Mouse (Mus musculus): ENCODE data around the gene Olfr576. TPM values are rescaled to one million over a fixed set of nuclear protein-coding genes. Genes with fewer than 3 reads are reported as not detected.

Gene Olfr576
- polyA plus RNA-seq, 1 experiment from 2014 or later = not detected

GRCm38 (mm10) chr7:102948167-102948566, 14.3 kb upstream of the Olfr576 start, which contains the start of gene Olfr574:
TSS of gene Olfr574 (plus strand) at chr7:102948467.
- no peak for ATAC-seq

DNA sequence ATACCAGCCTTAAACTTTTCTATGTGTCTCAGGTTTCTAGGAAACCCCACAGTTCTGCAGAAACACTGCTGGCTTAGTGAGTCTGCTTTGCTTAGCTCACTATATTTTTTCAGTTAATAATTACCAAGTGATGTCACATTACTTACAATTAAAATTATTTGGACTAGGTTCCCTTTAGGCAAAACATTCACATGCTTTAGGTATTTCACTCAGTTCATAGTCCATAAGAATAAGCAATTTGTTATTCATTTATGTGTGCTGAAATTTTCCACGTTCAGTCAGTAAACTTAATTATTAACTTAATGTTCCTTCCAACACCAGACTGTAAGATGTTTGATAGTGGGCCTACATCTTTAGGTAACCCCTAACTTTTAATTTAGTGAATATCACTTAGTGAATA, 11.7 kb upstream of the Olfr576 start:
- ATAC-seq = no peak
- 62% methylated on average over 1 of the region's 1 CpGs for WGBS
- Histone ChIP-seq H3K9me3 (ENCODE audit: control insufficient read depth, low read length) (no peaks in the 10 kb centered on the region), H3K36me3 (ENCODE audit: control insufficient read depth, insufficient read depth, low read length) (no peaks in the 10 kb centered on the region), H3K27me3 (replicated peaks; ENCODE audit: control insufficient read depth, insufficient read depth, low read length) (no peaks in the 10 kb centered on the region), H3K27ac (ENCODE audit: low read depth, low read length) (no peak overlapping the region), H3K4me1 (ENCODE audit: control insufficient read depth, insufficient read depth, low read depth, low read length) (no peaks in the 10 kb centered on the region), H3K9ac (ENCODE audit: low read depth, low read length) (no peak overlapping the region), H3K4me3 (ENCODE audit: low read length) (no peak overlapping the region), H3K4me2 (ENCODE audit: low read length) (no peak overlapping the region)

More at GRCm38 (mm10) chr7:102948167-102948566, 14.3 kb upstream of the Olfr576 start, which contains the start of gene Olfr574:
- WGBS = 91% methylated on average over 1 of the region's 1 CpGs
- H3K27me3 ChIP-seq (replicated peaks; ENCODE audit: control insufficient read depth, insufficient read depth, low read length) = no peaks in the 10 kb centered on the region
- no peaks in the 10 kb centered on the region for H3K9me3 ChIP-seq (ENCODE audit: control insufficient read depth, low read length)
- H3K9ac ChIP-seq (ENCODE audit: low read depth, low read length) = no peak within 1 kb of the TSS
- H3K4me1 ChIP-seq (ENCODE audit: control insufficient read depth, insufficient read depth, low read depth, low read length) = no peaks in the 10 kb centered on the region
- no peak within 1 kb of the TSS for H3K4me3 ChIP-seq (ENCODE audit: low read length)
- no peaks in the 10 kb centered on the region for H3K36me3 ChIP-seq (ENCODE audit: control insufficient read depth, insufficient read depth, low read length)
- H3K4me2 ChIP-seq (ENCODE audit: low read length) = no peak within 1 kb of the TSS
- H3K27ac ChIP-seq (ENCODE audit: low read depth, low read length) = no peak within 1 kb of the TSS

DNA sequence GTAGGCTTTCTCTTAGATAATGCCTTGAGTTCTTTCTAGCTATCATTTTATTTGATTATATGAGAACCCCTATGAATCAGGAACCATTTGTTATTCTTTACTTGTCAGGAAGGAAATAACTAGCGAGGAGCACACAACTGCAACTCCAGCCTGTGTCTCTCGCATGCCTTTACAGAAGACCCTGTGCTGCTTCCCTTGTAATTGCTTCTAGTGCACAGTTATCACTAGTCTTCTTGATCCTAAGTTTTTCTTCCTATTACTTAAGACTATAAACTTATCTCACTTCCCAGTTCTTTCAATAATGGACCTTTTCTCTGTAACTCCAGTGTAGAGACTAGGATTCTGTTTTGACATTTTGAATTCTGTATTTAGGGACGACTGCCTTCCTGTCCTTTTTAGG, 4.3 kb upstream of the Olfr576 start:
- Histone ChIP-seq H3K36me3 (ENCODE audit: control insufficient read depth, insufficient read depth, low read length) (no peaks in the 10 kb centered on the region), H3K27ac (ENCODE audit: low read depth, low read length) (no peak overlapping the region), H3K9me3 (ENCODE audit: control insufficient read depth, low read length) (no peaks in the 10 kb centered on the region), H3K27me3 (replicated peaks; ENCODE audit: control insufficient read depth, insufficient read depth, low read length) (no peaks in the 10 kb centered on the region), H3K4me3 (ENCODE audit: low read length) (no peak overlapping the region), H3K4me1 (ENCODE audit: control insufficient read depth, insufficient read depth, low read depth, low read length) (no peaks in the 10 kb centered on the region), H3K4me2 (ENCODE audit: low read length) (no peak overlapping the region), H3K9ac (ENCODE audit: low read depth, low read length) (no peak overlapping the region)
- ATAC-seq = no peak
- 87% methylated on average over 3 of the region's 3 CpGs for WGBS

DNA sequence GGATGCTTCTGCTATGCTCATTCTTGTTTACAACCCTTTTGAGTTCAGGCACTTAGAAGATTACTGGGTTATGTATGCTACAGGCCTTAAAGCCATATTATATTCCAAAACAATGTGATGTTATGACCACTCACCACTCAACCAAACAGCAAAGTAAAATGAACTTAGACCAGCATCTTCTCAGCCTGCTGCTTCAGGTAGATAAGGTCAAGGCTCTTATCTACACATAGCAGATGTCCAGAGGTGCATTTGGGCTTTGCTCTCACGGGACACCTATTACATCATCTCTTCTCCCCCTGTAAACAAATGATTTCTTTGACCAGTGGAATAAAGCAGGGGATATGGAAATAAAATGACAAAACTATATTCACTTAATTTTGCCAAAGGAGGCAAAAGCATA, 3.9 kb upstream of the Olfr576 start, which contains the start of gene Olfr575:
Olfr575 (minus strand) TSS at position 183 of the 400 bp plus-strand sequence.
- WGBS = 66% methylated on average over 1 of the region's 1 CpGs
- Histone ChIP-seq H3K4me2 (ENCODE audit: low read length) (no peak within 1 kb of the TSS), H3K9ac (ENCODE audit: low read depth, low read length) (no peak within 1 kb of the TSS), H3K27me3 (replicated peaks; ENCODE audit: control insufficient read depth, insufficient read depth, low read length) (no peaks in the 10 kb centered on the region), H3K4me1 (ENCODE audit: control insufficient read depth, insufficient read depth, low read depth, low read length) (no peaks in the 10 kb centered on the region), H3K36me3 (ENCODE audit: control insufficient read depth, insufficient read depth, low read length) (no peaks in the 10 kb centered on the region), H3K9me3 (ENCODE audit: control insufficient read depth, low read length) (no peaks in the 10 kb centered on the region), H3K4me3 (ENCODE audit: low read length) (no peak within 1 kb of the TSS), H3K27ac (ENCODE audit: low read depth, low read length) (no peak within 1 kb of the TSS)
- ATAC-seq = no peak

DNA sequence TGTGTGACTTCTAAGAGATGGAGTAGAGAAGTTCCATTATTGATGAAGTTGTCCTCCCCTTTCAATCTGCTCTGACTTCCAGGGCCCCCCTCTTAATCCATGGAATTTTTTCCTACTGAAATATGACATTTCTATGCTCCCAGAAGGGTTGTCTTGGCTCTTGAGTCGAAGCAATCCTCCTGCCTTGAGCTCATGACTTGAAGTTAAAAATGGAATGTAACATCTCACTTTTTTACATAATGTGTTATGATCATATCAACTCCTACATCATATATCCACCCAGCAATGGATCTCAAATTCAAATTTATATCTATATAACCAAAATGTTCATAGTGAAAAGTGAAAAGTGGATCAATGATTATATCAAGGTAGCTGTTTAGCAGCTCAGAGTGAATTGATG, 11.9 kb downstream of the Olfr576 start:
- WGBS = 50% methylated on average over 1 of the region's 1 CpGs

GRCm38 (mm10) chr7:102975843-102976242, 13.4 kb downstream of the Olfr576 start, which contains the start of gene Olfr577:
TSS of gene Olfr577 (minus strand) at chr7:102975943.
- Histone ChIP-seq H3K9ac (ENCODE audit: low read depth, low read length) (no peak within 1 kb of the TSS), H3K4me1 (ENCODE audit: control insufficient read depth, insufficient read depth, low read depth, low read length) (no peaks in the 10 kb centered on the region), H3K4me3 (ENCODE audit: low read length) (no peak within 1 kb of the TSS), H3K27ac (ENCODE audit: low read depth, low read length) (no peak within 1 kb of the TSS), H3K4me2 (ENCODE audit: low read length) (no peak within 1 kb of the TSS), H3K27me3 (replicated peaks; ENCODE audit: control insufficient read depth, insufficient read depth, low read length) (no peaks in the 10 kb centered on the region), H3K9me3 (ENCODE audit: control insufficient read depth, low read length) (no peaks in the 10 kb centered on the region), H3K36me3 (ENCODE audit: control insufficient read depth, insufficient read depth, low read length) (no peaks in the 10 kb centered on the region)
- 87% methylated on average over 2 of the region's 2 CpGs for WGBS
- ATAC-seq = no peak

More for the DNA sequence above, 11.9 kb downstream of the Olfr576 start:
- no peak overlapping the region for H3K4me2 ChIP-seq (ENCODE audit: low read length)
- no peak overlapping the region for H3K4me3 ChIP-seq (ENCODE audit: low read length)
- ATAC-seq = no peak
- H3K4me1 ChIP-seq (ENCODE audit: control insufficient read depth, insufficient read depth, low read depth, low read length) = no peaks in the 10 kb centered on the region
- no peaks in the 10 kb centered on the region for H3K9me3 ChIP-seq (ENCODE audit: control insufficient read depth, low read length)
- H3K36me3 ChIP-seq (ENCODE audit: control insufficient read depth, insufficient read depth, low read length) = no peaks in the 10 kb centered on the region
- H3K9ac ChIP-seq (ENCODE audit: low read depth, low read length) = no peak overlapping the region
- H3K27me3 ChIP-seq (replicated peaks; ENCODE audit: control insufficient read depth, insufficient read depth, low read length) = no peaks in the 10 kb centered on the region
- H3K27ac ChIP-seq (ENCODE audit: low read depth, low read length) = no peak overlapping the region

DNA sequence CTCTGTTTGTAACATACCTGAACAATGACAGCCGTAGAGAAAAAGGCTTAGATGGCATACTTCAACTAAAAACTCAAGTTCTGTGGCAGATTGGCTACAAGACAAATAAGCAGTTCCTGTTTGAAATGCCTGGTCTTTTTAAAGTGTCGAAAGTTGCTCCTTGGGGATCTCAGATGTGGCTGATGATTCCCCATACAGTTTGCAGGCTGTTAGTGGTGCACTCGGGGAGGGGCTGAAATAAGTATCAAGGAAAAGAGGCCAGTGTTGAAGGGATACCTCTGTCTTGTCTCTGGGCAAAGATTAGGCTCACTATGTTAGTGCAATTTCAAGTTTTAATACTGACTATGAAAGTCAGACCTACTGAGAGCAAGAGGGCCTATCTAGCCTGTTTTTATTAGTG, 26.8 kb downstream of the Olfr576 start, which contains the start of gene Olfr578:
Olfr578 (minus strand) TSS at position 101 of the 400 bp plus-strand sequence.
- no peak for ATAC-seq
- Histone ChIP-seq H3K4me2 (ENCODE audit: low read length) (no peak within 1 kb of the TSS), H3K9me3 (ENCODE audit: control insufficient read depth, low read length) (no peaks in the 10 kb centered on the region), H3K36me3 (ENCODE audit: control insufficient read depth, insufficient read depth, low read length) (no peaks in the 10 kb centered on the region), H3K4me1 (ENCODE audit: control insufficient read depth, insufficient read depth, low read depth, low read length) (no peaks in the 10 kb centered on the region), H3K27me3 (replicated peaks; ENCODE audit: control insufficient read depth, insufficient read depth, low read length) (no peaks in the 10 kb centered on the region), H3K4me3 (ENCODE audit: low read length) (no peak within 1 kb of the TSS), H3K9ac (ENCODE audit: low read depth, low read length) (no peak within 1 kb of the TSS), H3K27ac (ENCODE audit: low read depth, low read length) (no peak within 1 kb of the TSS)
- 81% methylated on average over 3 of the region's 3 CpGs for WGBS

Other genes starting within 250 kb of the Olfr576 start
- gene Olfr33, start 243.6 kb upstream of the Olfr576 start, polyA plus RNA-seq (2015; fragmentation: Nextera tagmentation; extraction: Ambion mirVana) = not detected in 2 replicates
- not detected in 2 replicates for gene Olfr559, start 235.2 kb upstream of the Olfr576 start, polyA plus RNA-seq (2015; fragmentation: Nextera tagmentation; extraction: Ambion mirVana)
- not detected in 2 replicates for gene Olfr560, start 203.3 kb upstream of the Olfr576 start, polyA plus RNA-seq (2015; fragmentation: Nextera tagmentation; extraction: Ambion mirVana)
- gene Olfr78, start 203.2 kb upstream of the Olfr576 start, polyA plus RNA-seq (2015; fragmentation: Nextera tagmentation; extraction: Ambion mirVana) = 0.10 and 0.11 TPM in 2 replicates
- gene Olfr561, start 191.4 kb upstream of the Olfr576 start, polyA plus RNA-seq (2015; fragmentation: Nextera tagmentation; extraction: Ambion mirVana) = not detected in 2 replicates
- not detected in 2 replicates for gene Olfr564, start 159.2 kb upstream of the Olfr576 start, polyA plus RNA-seq (2015; fragmentation: Nextera tagmentation; extraction: Ambion mirVana)
- gene Olfr566, start 103.9 kb upstream of the Olfr576 start, polyA plus RNA-seq (2015; fragmentation: Nextera tagmentation; extraction: Ambion mirVana) = not detected in 2 replicates
- gene Olfr568, start 85.5 kb upstream of the Olfr576 start, polyA plus RNA-seq (2015; fragmentation: Nextera tagmentation; extraction: Ambion mirVana) = not detected in 2 replicates
- gene Olfr569, start 71.8 kb upstream of the Olfr576 start, polyA plus RNA-seq (2015; fragmentation: Nextera tagmentation; extraction: Ambion mirVana) = not detected in 2 replicates
- 0.15 and 0.40 TPM in 2 replicates for gene Olfr570, start 68.1 kb upstream of the Olfr576 start, polyA plus RNA-seq (2015; fragmentation: Nextera tagmentation; extraction: Ambion mirVana)
- not detected in 2 replicates for gene Olfr571, start 45.1 kb upstream of the Olfr576 start, polyA plus RNA-seq (2015; fragmentation: Nextera tagmentation; extraction: Ambion mirVana)
- not detected in 2 replicates for gene Olfr572, start 38.3 kb upstream of the Olfr576 start, polyA plus RNA-seq (2015; fragmentation: Nextera tagmentation; extraction: Ambion mirVana)
- not detected in 2 replicates for gene Olfr573-ps1, start 20.1 kb upstream of the Olfr576 start, polyA plus RNA-seq (2015; fragmentation: Nextera tagmentation; extraction: Ambion mirVana)
- gene Olfr574, start 14.2 kb upstream of the Olfr576 start, polyA plus RNA-seq (2015; fragmentation: Nextera tagmentation; extraction: Ambion mirVana) = 0.25 TPM in 1 of 2 replicates, not detected in the other
- gene Olfr575, start 3.9 kb upstream of the Olfr576 start, polyA plus RNA-seq (2015; fragmentation: Nextera tagmentation; extraction: Ambion mirVana) = not detected in 2 replicates
- gene Olfr577, start 13.3 kb downstream of the Olfr576 start, polyA plus RNA-seq (2015; fragmentation: Nextera tagmentation; extraction: Ambion mirVana) = not detected in 2 replicates
- not detected in 2 replicates for gene Olfr578, start 26.7 kb downstream of the Olfr576 start, polyA plus RNA-seq (2015; fragmentation: Nextera tagmentation; extraction: Ambion mirVana)
- gene Olfr582, start 75.4 kb downstream of the Olfr576 start, polyA plus RNA-seq (2015; fragmentation: Nextera tagmentation; extraction: Ambion mirVana) = not detected in 2 replicates
- gene Olfr583, start 88.6 kb downstream of the Olfr576 start, polyA plus RNA-seq (2015; fragmentation: Nextera tagmentation; extraction: Ambion mirVana) = not detected in 2 replicates
- not detected in 2 replicates for gene Olfr584, start 119.2 kb downstream of the Olfr576 start, polyA plus RNA-seq (2015; fragmentation: Nextera tagmentation; extraction: Ambion mirVana)
- gene Olfr585, start 135.1 kb downstream of the Olfr576 start, polyA plus RNA-seq (2015; fragmentation: Nextera tagmentation; extraction: Ambion mirVana) = not detected in 2 replicates
- not detected in 2 replicates for gene Olfr586, start 163.0 kb downstream of the Olfr576 start, polyA plus RNA-seq (2015; fragmentation: Nextera tagmentation; extraction: Ambion mirVana)
- not detected in 2 replicates for gene Olfr588-ps1, start 178.2 kb downstream of the Olfr576 start, polyA plus RNA-seq (2015; fragmentation: Nextera tagmentation; extraction: Ambion mirVana)
- gene Olfr589, start 193.7 kb downstream of the Olfr576 start, polyA plus RNA-seq (2015; fragmentation: Nextera tagmentation; extraction: Ambion mirVana) = not detected in 2 replicates
- not detected in 2 replicates for gene Olfr591, start 215.7 kb downstream of the Olfr576 start, polyA plus RNA-seq (2015; fragmentation: Nextera tagmentation; extraction: Ambion mirVana)
- not detected in 2 replicates for gene Olfr592, start 222.1 kb downstream of the Olfr576 start, polyA plus RNA-seq (2015; fragmentation: Nextera tagmentation; extraction: Ambion mirVana)
- not detected in 2 replicates for gene Olfr593, start 249.2 kb downstream of the Olfr576 start, polyA plus RNA-seq (2015; fragmentation: Nextera tagmentation; extraction: Ambion mirVana)